ENCODE assay signal across 9 mouse cellular contexts in genomic region chr8:118379657-118380056, GRCm38 (mm10).
A peak's percentile ranks its signal among the peaks of the same experiment; 100 is the strongest.
DNase-seq lines count a peak whose midpoint lies in the region; ATAC-seq and TF ChIP-seq lines count a peak whose summit lies in the region.
"Had no signal": no experiment of that assay in that cellular context is flagged by ENCODE, and none has a peak within 500 bp of the region (broad histone marks: within the 10 kb centered on the region; RNA-seq: fewer than 3 reads in every experiment).

No protein-coding gene starts in this region.

- no peak overlapping the region for H3K27ac ChIP-seq in limb, embryonic 14.5 days (replicated peaks; ENCODE audit: low read depth, low read length)
- no peak overlapping the region for H3K27ac ChIP-seq in limb, embryonic 10.5 days
- H3K27ac ChIP-seq in hindbrain, embryonic 15.5 days (replicated peaks) = peak overlapping the region; percentile 75
- peak overlapping the region; percentile 66; the same call in 1 of the 2 replicates for H3K27ac ChIP-seq in neural tube, embryonic 14.5 days (ENCODE audit: low read depth, low read length)
- H3K27ac ChIP-seq in kidney, embryonic 14.5 days (ENCODE audit: low read depth, low read length) = no peak overlapping the region

- peak; percentile 43 to 56 for DNase-seq in cerebellum, postnatal 10 days
- DNase-seq in cerebellum, postnatal 36 days = no peak
- DNase-seq in limb, embryonic 14.5 days (ENCODE audit: low spot score) = peak; percentile 22
- no peak for DNase-seq in limb, embryonic 10.5 days (ENCODE audit: low spot score)
- DNase-seq in adrenal gland, adult 8-10 months = no peak

- no peak for TF ChIP-seq POLR2A in limb, embryonic 14.5 days (IDR thresholded peaks at IDR 0.05; ENCODE audit: borderline replicate concordance, extremely low read depth, insufficient read depth, insufficient read length)

- peak; percentile 62; the same call in 1 of the 2 replicates for ATAC-seq in limb, embryonic 14.5 days (ENCODE audit: low FRiP score, low read depth)
- ATAC-seq in hindbrain, embryonic 15.5 days (ENCODE audit: low FRiP score, low read depth) = peak; percentile 78
- peak; percentile 72 for ATAC-seq in neural tube, embryonic 14.5 days (ENCODE audit: low read depth)
- ATAC-seq in kidney, embryonic 14.5 days (ENCODE audit: low FRiP score, low TSS enrichment) = no peak
- ATAC-seq: intestine, embryonic 16.5 days had no signal

- no peak overlapping the region for H3K4me3 ChIP-seq in limb, embryonic 14.5 days (replicated peaks; ENCODE audit: low read length)
- no peak overlapping the region for H3K4me3 ChIP-seq in limb, embryonic 10.5 days
- no peak overlapping the region for H3K4me3 ChIP-seq in hindbrain, embryonic 15.5 days
- H3K4me3 ChIP-seq in neural tube, embryonic 14.5 days (ENCODE audit: low read depth, low read length) = no peak overlapping the region
- no peak overlapping the region for H3K4me3 ChIP-seq in kidney, embryonic 14.5 days (ENCODE audit: low read length)

- H3K9ac ChIP-seq in limb, embryonic 14.5 days (ENCODE audit: low read depth, low read length, severe bottlenecking) = no peak overlapping the region
- no peak overlapping the region for H3K9ac ChIP-seq in hindbrain, embryonic 15.5 days
- H3K9ac ChIP-seq in neural tube, embryonic 14.5 days (replicated peaks; ENCODE audit: low read depth, low read length) = no peak overlapping the region
- H3K9ac ChIP-seq in kidney, embryonic 14.5 days (ENCODE audit: low read depth, low read length) = no peak overlapping the region

- H3K36me3 ChIP-seq in limb, embryonic 14.5 days (ENCODE audit: control insufficient read depth, insufficient read depth, low read length) = no peaks in the 10 kb centered on the region
- no peaks in the 10 kb centered on the region for H3K36me3 ChIP-seq in limb, embryonic 10.5 days
- H3K36me3 ChIP-seq in hindbrain, embryonic 15.5 days = no peaks in the 10 kb centered on the region
- H3K36me3 ChIP-seq in neural tube, embryonic 14.5 days (ENCODE audit: control insufficient read depth, insufficient read depth, low read length) = no peaks in the 10 kb centered on the region
- no peaks in the 10 kb centered on the region for H3K36me3 ChIP-seq in kidney, embryonic 14.5 days (ENCODE audit: control insufficient read depth, insufficient read depth, low read length)

- WGBS in limb, embryonic 14.5 days = 51% methylated on average over 3 of the region's 3 CpGs
- 69% methylated on average over 3 of the region's 3 CpGs for WGBS in limb, embryonic 10.5 days
- 10% methylated on average over 3 of the region's 3 CpGs for WGBS in hindbrain, embryonic 15.5 days
- WGBS in neural tube, embryonic 14.5 days = 13% methylated on average over 3 of the region's 3 CpGs
- WGBS in kidney, embryonic 14.5 days = 30% methylated on average over 3 of the region's 3 CpGs

- H3K27me3 ChIP-seq in limb, embryonic 14.5 days (ENCODE audit: control insufficient read depth, insufficient read depth, low read length) = no peaks in the 10 kb centered on the region
- no peaks in the 10 kb centered on the region for H3K27me3 ChIP-seq in limb, embryonic 10.5 days (ENCODE audit: low read depth, poor library complexity, severe bottlenecking)
- H3K27me3 ChIP-seq in hindbrain, embryonic 15.5 days = no peaks in the 10 kb centered on the region
- no peaks in the 10 kb centered on the region for H3K27me3 ChIP-seq in neural tube, embryonic 14.5 days (ENCODE audit: control insufficient read depth, insufficient read depth, low read length)
- H3K27me3 ChIP-seq in kidney, embryonic 14.5 days (ENCODE audit: control insufficient read depth, insufficient read depth, low read length) = no peaks in the 10 kb centered on the region

- peaks cover 9% of the 10 kb centered on the region for H3K4me1 ChIP-seq in limb, embryonic 14.5 days (ENCODE audit: control insufficient read depth, insufficient read depth, low read length)
- H3K4me1 ChIP-seq in limb, embryonic 10.5 days = peaks cover 11% of the 10 kb centered on the region; the same call in 1 of the 2 replicates
- H3K4me1 ChIP-seq in hindbrain, embryonic 15.5 days (replicated peaks) = peaks cover 32% of the 10 kb centered on the region
- peaks cover 10% of the 10 kb centered on the region; the same call in 1 of the 2 replicates for H3K4me1 ChIP-seq in neural tube, embryonic 14.5 days (ENCODE audit: control insufficient read depth, insufficient read depth, low read length)
- no peaks in the 10 kb centered on the region for H3K4me1 ChIP-seq in kidney, embryonic 14.5 days (ENCODE audit: control insufficient read depth, insufficient read depth, low read length)

- no peaks in the 10 kb centered on the region for H3K9me3 ChIP-seq in limb, embryonic 14.5 days (ENCODE audit: control insufficient read depth, low read length)
- no peaks in the 10 kb centered on the region for H3K9me3 ChIP-seq in limb, embryonic 10.5 days (replicated peaks)
- H3K9me3 ChIP-seq in hindbrain, embryonic 15.5 days = no peaks in the 10 kb centered on the region
- no peaks in the 10 kb centered on the region for H3K9me3 ChIP-seq in neural tube, embryonic 14.5 days (ENCODE audit: control insufficient read depth, low read length)
- H3K9me3 ChIP-seq in kidney, embryonic 14.5 days (ENCODE audit: control insufficient read depth, low read length) = no peaks in the 10 kb centered on the region

- H3K4me2 ChIP-seq in limb, embryonic 14.5 days (replicated peaks; ENCODE audit: low read depth, low read length, severe bottlenecking) = no peak overlapping the region
- no peak overlapping the region for H3K4me2 ChIP-seq in hindbrain, embryonic 15.5 days
- no peak overlapping the region for H3K4me2 ChIP-seq in neural tube, embryonic 14.5 days (ENCODE audit: low read depth, low read length)
- H3K4me2 ChIP-seq in kidney, embryonic 14.5 days (replicated peaks; ENCODE audit: low read depth, low read length) = no peak overlapping the region

Comparison
In these comparisons a context has a peak if more than half of its experiments do, and no peak if none do; other contexts are left out.
1. DNase-seq: peak in cerebellum, postnatal 10 days (2 of 2) and limb, embryonic 14.5 days (single experiment); none in cerebellum, postnatal 36 days (0 of 2), limb, embryonic 10.5 days (single experiment) and adrenal gland, adult 8-10 months (single experiment).
2. H3K27ac ChIP-seq: peak in hindbrain, embryonic 15.5 days (single experiment) and neural tube, embryonic 14.5 days (single experiment); none in limb, embryonic 14.5 days (single experiment), limb, embryonic 10.5 days (single experiment) and kidney, embryonic 14.5 days (single experiment).